Mouse (Mus musculus): Measurements from ENCODE around the gene Mast3. TPM values are rescaled to one million over a fixed set of nuclear protein-coding genes. Genes with fewer than 3 reads are reported as not detected.
"Not testable (repeated sequence)": the region's sequence is repeated elsewhere in the genome, so short reads cannot be mapped to it uniquely, and the experiment has no call there.

The Mast3 gene
- polyA plus RNA-seq, 1 experiment from 2014 or later, result 9.3 TPM

- Histone ChIP-seq H3K27me3 (ENCODE audit: control insufficient read depth, insufficient read depth, low read length) (peaks cover 5% of the 10 kb centered on the region; the same call in 1 of the 2 replicates), H3K9me3 (replicated peaks; ENCODE audit: control insufficient read depth, low read length) (peaks cover 4% of the 10 kb centered on the region), H3K4me1 (ENCODE audit: control insufficient read depth, insufficient read depth, low read length) (no peaks in the 10 kb centered on the region), H3K27ac (ENCODE audit: low read length) (no peak overlapping the region), H3K9ac (ENCODE audit: low read length) (no peak overlapping the region), H3K4me2 (ENCODE audit: low read depth, low read length) (no peak overlapping the region), H3K4me3 (ENCODE audit: low read length) (no peak overlapping the region), H3K36me3 (ENCODE audit: control insufficient read depth, insufficient read depth) (no peaks in the 10 kb centered on the region)
- WGBS, result 74% methylated on average over 8 of the region's 8 CpGs
- ATAC-seq (replicated peaks; ENCODE audit: extremely low read depth, insufficient read depth, low FRiP score), result no peak
Measured at GRCm38 (mm10) chr8:70825816-70826215, 21.0 kb upstream of the Mast3 start.

- Histone ChIP-seq H3K27me3 (ENCODE audit: control insufficient read depth, insufficient read depth, low read length) (peaks cover 8% of the 10 kb centered on the region), H3K9me3 (replicated peaks; ENCODE audit: control insufficient read depth, low read length) (peaks cover 15% of the 10 kb centered on the region), H3K4me2 (ENCODE audit: low read depth, low read length) (no peak overlapping the region), H3K9ac (ENCODE audit: low read length) (no peak overlapping the region), H3K4me1 (ENCODE audit: control insufficient read depth, insufficient read depth, low read length) (no peaks in the 10 kb centered on the region), H3K36me3 (ENCODE audit: control insufficient read depth, insufficient read depth) (no peaks in the 10 kb centered on the region), H3K4me3 (ENCODE audit: low read length) (no peak overlapping the region), H3K27ac (ENCODE audit: low read length) (no peak overlapping the region)
- no peak for ATAC-seq (replicated peaks; ENCODE audit: extremely low read depth, insufficient read depth, low FRiP score)
- WGBS, result 75% methylated on average over 7 of the region's 7 CpGs
Measured at GRCm38 (mm10) chr8:70823802-70824201, 18.9 kb upstream of the Mast3 start.

GRCm38 (mm10) chr8:70822594-70822993, 17.7 kb upstream of the Mast3 start:
- not testable (repeated sequence) for H3K36me3 ChIP-seq (ENCODE audit: control insufficient read depth, insufficient read depth); H3K4me2 ChIP-seq (ENCODE audit: low read depth, low read length); H3K27me3 ChIP-seq (ENCODE audit: control insufficient read depth, insufficient read depth, low read length); H3K4me3 ChIP-seq (ENCODE audit: low read length); H3K27ac ChIP-seq (ENCODE audit: low read length); H3K9ac ChIP-seq (ENCODE audit: low read length); ATAC-seq (replicated peaks; ENCODE audit: extremely low read depth, insufficient read depth, low FRiP score); H3K4me1 ChIP-seq (ENCODE audit: control insufficient read depth, insufficient read depth, low read length)
- 74% methylated on average over 3 of the region's 3 CpGs for WGBS
- peaks cover 20% of the 10 kb centered on the region for H3K9me3 ChIP-seq (replicated peaks; ENCODE audit: control insufficient read depth, low read length)

GRCm38 (mm10) chr8:70821992-70822391, 17.1 kb upstream of the Mast3 start:
- no peak overlapping the region for H3K4me3 ChIP-seq (ENCODE audit: low read length)
- ATAC-seq (replicated peaks; ENCODE audit: extremely low read depth, insufficient read depth, low FRiP score), result no peak
- H3K36me3 ChIP-seq (ENCODE audit: control insufficient read depth, insufficient read depth), result no peaks in the 10 kb centered on the region
- peaks cover 11% of the 10 kb centered on the region for H3K27me3 ChIP-seq (ENCODE audit: control insufficient read depth, insufficient read depth, low read length)
- WGBS, result 36% methylated on average over 11 of the region's 11 CpGs
- H3K4me2 ChIP-seq (ENCODE audit: low read depth, low read length), result no peak overlapping the region
- no peaks in the 10 kb centered on the region for H3K4me1 ChIP-seq (ENCODE audit: control insufficient read depth, insufficient read depth, low read length)
- peaks cover 19% of the 10 kb centered on the region for H3K9me3 ChIP-seq (replicated peaks; ENCODE audit: control insufficient read depth, low read length)
- no peak overlapping the region for H3K27ac ChIP-seq (ENCODE audit: low read length)
- H3K9ac ChIP-seq (ENCODE audit: low read length), result no peak overlapping the region

GRCm38 (mm10) chr8:70821399-70821962, 16.6 kb upstream of the Mast3 start:
- H3K27ac ChIP-seq (ENCODE audit: low read length), result no peak overlapping the region
- 0 out of 2 replicates have a peak, but pooled peaks have one; percentile 6 for ATAC-seq (replicated peaks; ENCODE audit: extremely low read depth, insufficient read depth, low FRiP score)
- H3K4me3 ChIP-seq (ENCODE audit: low read length), result no peak overlapping the region
- WGBS, result 17% methylated on average over 30 of the region's 30 CpGs
- H3K4me1 ChIP-seq (ENCODE audit: control insufficient read depth, insufficient read depth, low read length), result 0 out of 2 replicates have a peak, but pooled peaks cover 3% of the 10 kb centered on the region
- no peaks in the 10 kb centered on the region for H3K36me3 ChIP-seq (ENCODE audit: control insufficient read depth, insufficient read depth)
- H3K9me3 ChIP-seq (replicated peaks; ENCODE audit: control insufficient read depth, low read length), result peaks cover 16% of the 10 kb centered on the region
- H3K27me3 ChIP-seq (ENCODE audit: control insufficient read depth, insufficient read depth, low read length), result peaks cover 14% of the 10 kb centered on the region
- H3K9ac ChIP-seq (ENCODE audit: low read length), result no peak overlapping the region
- no peak overlapping the region for H3K4me2 ChIP-seq (ENCODE audit: low read depth, low read length)

GRCm38 (mm10) chr8:70820101-70820935, 15.5 kb upstream of the Mast3 start:
- WGBS, result 8% methylated on average over 31 of the region's 31 CpGs
- Histone ChIP-seq H3K9me3 (replicated peaks; ENCODE audit: control insufficient read depth, low read length) (peaks cover 16% of the 10 kb centered on the region), H3K27ac (ENCODE audit: low read length) (no peak overlapping the region), H3K4me1 (ENCODE audit: control insufficient read depth, insufficient read depth, low read length) (0 out of 2 replicates have a peak, but pooled peaks cover 3% of the 10 kb centered on the region), H3K9ac (ENCODE audit: low read length) (no peak overlapping the region), H3K4me3 (ENCODE audit: low read length) (no peak overlapping the region), H3K36me3 (ENCODE audit: control insufficient read depth, insufficient read depth) (no peaks in the 10 kb centered on the region), H3K27me3 (ENCODE audit: control insufficient read depth, insufficient read depth, low read length) (peaks cover 23% of the 10 kb centered on the region), H3K4me2 (ENCODE audit: low read depth, low read length) (peak overlapping the region; percentile 1; the same call in 1 of the 2 replicates)
- peak; percentile 32 for ATAC-seq (replicated peaks; ENCODE audit: extremely low read depth, insufficient read depth, low FRiP score)

GRCm38 (mm10) chr8:70816679-70817078, 11.8 kb upstream of the Mast3 start:
- Histone ChIP-seq H3K4me2 (ENCODE audit: low read depth, low read length) (peak overlapping the region; percentile 43), H3K9me3 (replicated peaks; ENCODE audit: control insufficient read depth, low read length) (peaks cover 16% of the 10 kb centered on the region), H3K36me3 (ENCODE audit: control insufficient read depth, insufficient read depth) (no peaks in the 10 kb centered on the region), H3K9ac (ENCODE audit: low read length) (no peak overlapping the region), H3K27ac (ENCODE audit: low read length) (no peak overlapping the region), H3K4me1 (ENCODE audit: control insufficient read depth, insufficient read depth, low read length) (0 out of 2 replicates have a peak, but pooled peaks cover 3% of the 10 kb centered on the region), H3K27me3 (ENCODE audit: control insufficient read depth, insufficient read depth, low read length) (peaks cover 22% of the 10 kb centered on the region), H3K4me3 (ENCODE audit: low read length) (peak overlapping the region; percentile 16; the same call in 1 of the 2 replicates)
- ATAC-seq (replicated peaks; ENCODE audit: extremely low read depth, insufficient read depth, low FRiP score), result no peak
- 6% methylated on average over 30 of the region's 30 CpGs for WGBS

- H3K9ac ChIP-seq (ENCODE audit: low read length), result no peak overlapping the region
- H3K4me1 ChIP-seq (ENCODE audit: control insufficient read depth, insufficient read depth, low read length), result 0 out of 2 replicates have a peak, but pooled peaks cover 3% of the 10 kb centered on the region
- H3K4me3 ChIP-seq (ENCODE audit: low read length), result no peak overlapping the region
- WGBS, result 53% methylated on average over 4 of the region's 4 CpGs
- no peak overlapping the region for H3K27ac ChIP-seq (ENCODE audit: low read length)
- no peak overlapping the region for H3K4me2 ChIP-seq (ENCODE audit: low read depth, low read length)
- H3K27me3 ChIP-seq (ENCODE audit: control insufficient read depth, insufficient read depth, low read length), result peaks cover 17% of the 10 kb centered on the region
- H3K36me3 ChIP-seq (ENCODE audit: control insufficient read depth, insufficient read depth), result no peaks in the 10 kb centered on the region
- no peaks in the 10 kb centered on the region; the same call in 1 of the 2 replicates for H3K9me3 ChIP-seq (replicated peaks; ENCODE audit: control insufficient read depth, low read length)
- no peak for ATAC-seq (replicated peaks; ENCODE audit: extremely low read depth, insufficient read depth, low FRiP score)
Measured at GRCm38 (mm10) chr8:70812885-70813284, 8.0 kb upstream of the Mast3 start.

GRCm38 (mm10) chr8:70812055-70812454, 7.2 kb upstream of the Mast3 start:
- no peak for ATAC-seq (replicated peaks; ENCODE audit: extremely low read depth, insufficient read depth, low FRiP score)
- Histone ChIP-seq H3K9me3 (replicated peaks; ENCODE audit: control insufficient read depth, low read length) (no peaks in the 10 kb centered on the region), H3K4me1 (ENCODE audit: control insufficient read depth, insufficient read depth, low read length) (0 out of 2 replicates have a peak, but pooled peaks cover 3% of the 10 kb centered on the region), H3K27ac (ENCODE audit: low read length) (no peak overlapping the region), H3K9ac (ENCODE audit: low read length) (no peak overlapping the region), H3K36me3 (ENCODE audit: control insufficient read depth, insufficient read depth) (no peaks in the 10 kb centered on the region), H3K4me2 (ENCODE audit: low read depth, low read length) (no peak overlapping the region), H3K27me3 (ENCODE audit: control insufficient read depth, insufficient read depth, low read length) (peaks cover 14% of the 10 kb centered on the region), H3K4me3 (ENCODE audit: low read length) (no peak overlapping the region)
- WGBS, result 46% methylated on average over 4 of the region's 4 CpGs
